Mouse (Mus musculus): ENCODE results near the gene Cmss1.

DNA sequence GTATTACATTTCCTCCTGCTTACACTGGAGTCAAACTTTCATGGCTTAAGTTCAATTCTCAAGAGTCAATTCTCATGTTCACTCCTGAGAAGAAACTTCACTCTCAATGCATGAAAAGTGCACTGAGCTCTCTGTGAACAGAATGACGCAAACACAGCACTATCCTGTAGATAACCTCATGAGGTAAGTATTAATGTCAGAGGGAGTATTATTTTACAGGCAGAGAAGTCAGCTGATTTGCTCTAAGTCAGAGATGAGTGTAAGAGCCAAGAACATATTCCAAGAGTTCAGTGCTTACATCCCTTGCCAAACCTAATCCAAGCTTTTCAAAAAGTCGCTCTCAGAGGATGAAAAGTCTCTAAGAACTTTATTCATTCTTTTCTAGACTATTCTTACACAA lies 128.2 kb downstream of the Cmss1 start:
- TF ChIP-seq POLR2A (IDR thresholded peaks at IDR 0.05; ENCODE audit: insufficient read depth, low read length) (no peak), CTCF (IDR thresholded peaks at IDR 0.05; ENCODE audit: low read depth, low read length) (no peak)

Data from ES-Bruce4 (cell line).